Mouse (Mus musculus): ENCODE results near the gene Adrb1. TPM values are rescaled to one million over a fixed set of nuclear protein-coding genes. Genes with fewer than 3 reads are reported as not detected.

Gene Adrb1
- polyA plus RNA-seq, 1 experiment from 2014 or later = 1.7 TPM

DNA sequence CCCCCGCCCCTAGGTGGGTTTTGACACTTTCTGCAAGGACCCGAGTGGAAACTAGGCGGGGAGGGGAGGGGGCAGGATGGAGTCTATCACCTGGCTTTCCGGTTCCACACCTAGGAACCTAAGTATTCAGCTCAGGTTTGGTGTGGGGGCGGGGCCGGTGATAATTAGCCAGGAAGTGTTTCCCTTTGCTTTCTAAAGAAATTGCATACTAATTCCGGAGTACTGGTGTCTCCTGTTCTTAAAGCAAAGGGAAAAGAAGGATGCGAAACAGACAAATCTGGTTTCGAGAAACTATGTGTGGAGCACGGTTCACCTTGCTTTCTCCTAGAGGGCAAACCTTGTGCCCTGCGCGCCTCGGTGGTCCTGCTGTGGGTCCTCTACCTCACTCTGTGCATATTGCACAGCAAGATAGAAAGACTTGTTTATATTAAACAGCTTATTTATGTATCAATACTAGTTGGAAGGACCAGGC is 2.2 kb downstream of the Adrb1 start:
- no peaks in the 10 kb centered on the region for H3K36me3 ChIP-seq (ENCODE audit: control insufficient read depth, insufficient read depth, low read length)
- H3K9me3 ChIP-seq (ENCODE audit: control insufficient read depth, low read length) = no peaks in the 10 kb centered on the region
- DNase-seq (ENCODE audit: low spot score) = no peak
- H3K27me3 ChIP-seq (replicated peaks; ENCODE audit: control insufficient read depth, insufficient read depth, low read length) = peaks cover 75% of the 10 kb centered on the region
- H3K9ac ChIP-seq (ENCODE audit: low read depth, low read length) = no peak overlapping the region
- H3K27ac ChIP-seq (replicated peaks; ENCODE audit: low read depth, low read length) = no peak overlapping the region
- peaks cover 21% of the 10 kb centered on the region for H3K4me1 ChIP-seq (ENCODE audit: control insufficient read depth, insufficient read depth, low read length)
- no peak for ATAC-seq (ENCODE audit: low read depth)
- peak overlapping the region; percentile 57 for H3K4me3 ChIP-seq (ENCODE audit: low read depth, low read length)
- H3K4me2 ChIP-seq (ENCODE audit: low read depth, low read length) = peak overlapping the region; percentile 77
- WGBS = 7% methylated on average over 11 of the region's 13 CpGs

GRCm38 (mm10) chr19:56727170-56727877 is 5.3 kb downstream of the Adrb1 start:
- no peak overlapping the region for H3K9ac ChIP-seq (ENCODE audit: low read depth, low read length)
- 47% methylated on average over 14 of the region's 14 CpGs for WGBS

GRCm38 (mm10) chr19:56734033-56734572 is 12.1 kb downstream of the Adrb1 start:
- H3K4me1 ChIP-seq (ENCODE audit: control insufficient read depth, insufficient read depth, low read length) = no peaks in the 10 kb centered on the region
- ATAC-seq (ENCODE audit: low read depth) = no peak
- H3K4me3 ChIP-seq (ENCODE audit: low read depth, low read length) = no peak overlapping the region
- no peaks in the 10 kb centered on the region for H3K9me3 ChIP-seq (ENCODE audit: control insufficient read depth, low read length)
- H3K27ac ChIP-seq (replicated peaks; ENCODE audit: low read depth, low read length) = no peak overlapping the region
- H3K36me3 ChIP-seq (ENCODE audit: control insufficient read depth, insufficient read depth, low read length) = no peaks in the 10 kb centered on the region
- H3K9ac ChIP-seq (ENCODE audit: low read depth, low read length) = no peak overlapping the region
- no peak for DNase-seq (ENCODE audit: low spot score)
- no peak overlapping the region for H3K4me2 ChIP-seq (ENCODE audit: low read depth, low read length)
- H3K27me3 ChIP-seq (replicated peaks; ENCODE audit: control insufficient read depth, insufficient read depth, low read length) = no peaks in the 10 kb centered on the region
- WGBS = 56% methylated on average over 7 of the region's 7 CpGs

More at GRCm38 (mm10) chr19:56727170-56727877, 5.3 kb downstream of the Adrb1 start:
- ATAC-seq (ENCODE audit: low read depth) (no peak), DNase-seq (ENCODE audit: low spot score) (peak; percentile 85)
- Histone ChIP-seq H3K4me1 (ENCODE audit: control insufficient read depth, insufficient read depth, low read length) (peaks cover 14% of the 10 kb centered on the region), H3K27ac (replicated peaks; ENCODE audit: low read depth, low read length) (no peak overlapping the region), H3K4me2 (ENCODE audit: low read depth, low read length) (no peak overlapping the region), H3K27me3 (replicated peaks; ENCODE audit: control insufficient read depth, insufficient read depth, low read length) (peaks cover 46% of the 10 kb centered on the region), H3K4me3 (ENCODE audit: low read depth, low read length) (no peak overlapping the region), H3K36me3 (ENCODE audit: control insufficient read depth, insufficient read depth, low read length) (no peaks in the 10 kb centered on the region), H3K9me3 (ENCODE audit: control insufficient read depth, low read length) (no peaks in the 10 kb centered on the region)

DNA sequence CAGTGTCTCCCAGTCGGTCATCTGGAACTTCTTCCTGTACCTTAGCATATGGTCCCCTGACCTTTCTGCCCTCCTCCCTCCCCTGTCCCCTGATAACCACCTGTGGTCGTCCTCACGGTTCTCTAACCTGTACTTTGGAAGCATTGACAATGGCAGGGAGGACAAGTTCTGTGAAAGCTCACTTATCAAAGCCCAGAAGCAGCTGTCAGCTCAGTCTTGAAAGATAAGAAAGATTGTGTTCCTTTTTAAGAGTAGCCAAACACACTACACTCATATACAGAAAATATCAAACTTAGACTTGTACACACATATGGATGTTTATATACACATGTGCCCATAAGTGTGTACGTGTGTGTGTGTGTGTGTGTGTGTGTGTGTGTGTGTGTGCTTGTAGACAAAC is 13.7 kb downstream of the Adrb1 start:
- Histone ChIP-seq H3K4me2 (ENCODE audit: low read depth, low read length) (no peak overlapping the region), H3K9me3 (ENCODE audit: control insufficient read depth, low read length) (no peaks in the 10 kb centered on the region), H3K36me3 (ENCODE audit: control insufficient read depth, insufficient read depth, low read length) (no peaks in the 10 kb centered on the region), H3K9ac (ENCODE audit: low read depth, low read length) (no peak overlapping the region), H3K27me3 (replicated peaks; ENCODE audit: control insufficient read depth, insufficient read depth, low read length) (no peaks in the 10 kb centered on the region), H3K27ac (replicated peaks; ENCODE audit: low read depth, low read length) (no peak overlapping the region), H3K4me1 (ENCODE audit: control insufficient read depth, insufficient read depth, low read length) (no peaks in the 10 kb centered on the region), H3K4me3 (ENCODE audit: low read depth, low read length) (no peak overlapping the region)
- no peak for ATAC-seq (ENCODE audit: low read depth)
- no peak for DNase-seq (ENCODE audit: low spot score)
- WGBS = 47% methylated on average over 4 of the region's 4 CpGs

GRCm38 (mm10) chr19:56736287-56736686 is 14.3 kb downstream of the Adrb1 start:
- no peak for DNase-seq (ENCODE audit: low spot score)
- ATAC-seq (ENCODE audit: low read depth) = no peak
- no peaks in the 10 kb centered on the region for H3K9me3 ChIP-seq (ENCODE audit: control insufficient read depth, low read length)
- H3K27me3 ChIP-seq (replicated peaks; ENCODE audit: control insufficient read depth, insufficient read depth, low read length) = no peaks in the 10 kb centered on the region
- H3K4me3 ChIP-seq (ENCODE audit: low read depth, low read length) = no peak overlapping the region
- H3K27ac ChIP-seq (replicated peaks; ENCODE audit: low read depth, low read length) = no peak overlapping the region
- H3K4me1 ChIP-seq (ENCODE audit: control insufficient read depth, insufficient read depth, low read length) = no peaks in the 10 kb centered on the region
- WGBS = 59% methylated on average over 5 of the region's 5 CpGs
- H3K4me2 ChIP-seq (ENCODE audit: low read depth, low read length) = no peak overlapping the region
- H3K36me3 ChIP-seq (ENCODE audit: control insufficient read depth, insufficient read depth, low read length) = no peaks in the 10 kb centered on the region
- no peak overlapping the region for H3K9ac ChIP-seq (ENCODE audit: low read depth, low read length)

- no peak for ATAC-seq (ENCODE audit: low read depth)
- 64% methylated on average over 7 of the region's 7 CpGs for WGBS
- Histone ChIP-seq H3K4me1 (ENCODE audit: control insufficient read depth, insufficient read depth, low read length) (peaks cover 14% of the 10 kb centered on the region; the same call in 1 of the 2 replicates), H3K9ac (ENCODE audit: low read depth, low read length) (no peak overlapping the region), H3K27ac (replicated peaks; ENCODE audit: low read depth, low read length) (no peak overlapping the region), H3K27me3 (replicated peaks; ENCODE audit: control insufficient read depth, insufficient read depth, low read length) (no peaks in the 10 kb centered on the region), H3K9me3 (ENCODE audit: control insufficient read depth, low read length) (no peaks in the 10 kb centered on the region), H3K36me3 (ENCODE audit: control insufficient read depth, insufficient read depth, low read length) (no peaks in the 10 kb centered on the region), H3K4me3 (ENCODE audit: low read depth, low read length) (no peak overlapping the region), H3K4me2 (ENCODE audit: low read depth, low read length) (no peak overlapping the region)
- no peak for DNase-seq (ENCODE audit: low spot score)
Measured at GRCm38 (mm10) chr19:56745061-56745460, 23.1 kb downstream of the Adrb1 start.

- H3K27me3 ChIP-seq (replicated peaks; ENCODE audit: control insufficient read depth, insufficient read depth, low read length) = no peaks in the 10 kb centered on the region
- H3K4me1 ChIP-seq (ENCODE audit: control insufficient read depth, insufficient read depth, low read length) = peaks cover 15% of the 10 kb centered on the region; the same call in 1 of the 2 replicates
- H3K9me3 ChIP-seq (ENCODE audit: control insufficient read depth, low read length) = no peaks in the 10 kb centered on the region
- no peak for DNase-seq (ENCODE audit: low spot score)
- 68% methylated on average over 6 of the region's 6 CpGs for WGBS
- no peak overlapping the region for H3K27ac ChIP-seq (replicated peaks; ENCODE audit: low read depth, low read length)
- no peak overlapping the region for H3K4me2 ChIP-seq (ENCODE audit: low read depth, low read length)
- no peaks in the 10 kb centered on the region for H3K36me3 ChIP-seq (ENCODE audit: control insufficient read depth, insufficient read depth, low read length)
- no peak for ATAC-seq (ENCODE audit: low read depth)
- no peak overlapping the region for H3K9ac ChIP-seq (ENCODE audit: low read depth, low read length)
- no peak overlapping the region for H3K4me3 ChIP-seq (ENCODE audit: low read depth, low read length)
Measured at GRCm38 (mm10) chr19:56745528-56745927, 23.5 kb downstream of the Adrb1 start.

DNA sequence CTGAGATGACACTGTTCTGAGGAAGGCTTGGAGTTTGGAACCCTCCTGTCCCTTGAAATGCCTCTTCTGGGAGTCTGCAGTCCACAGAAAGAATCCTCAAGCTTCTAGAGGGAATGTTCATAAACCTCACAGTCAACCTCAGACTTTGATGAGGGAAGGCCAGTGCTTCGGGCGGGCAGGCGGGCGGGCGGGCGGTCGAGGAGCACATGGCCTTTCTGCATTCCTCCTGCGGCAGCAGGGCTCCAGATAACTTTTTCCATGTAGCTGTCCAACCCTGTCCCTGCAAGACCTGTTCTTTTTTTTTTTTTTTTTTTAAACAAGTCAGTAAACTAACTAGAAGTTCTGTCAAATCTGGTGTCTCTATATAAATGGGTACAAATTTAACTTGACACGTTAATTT is 24.6 kb downstream of the Adrb1 start:
- Histone ChIP-seq H3K4me3 (ENCODE audit: low read depth, low read length) (no peak overlapping the region), H3K36me3 (ENCODE audit: control insufficient read depth, insufficient read depth, low read length) (no peaks in the 10 kb centered on the region), H3K4me1 (ENCODE audit: control insufficient read depth, insufficient read depth, low read length) (peaks cover 15% of the 10 kb centered on the region; the same call in 1 of the 2 replicates), H3K4me2 (ENCODE audit: low read depth, low read length) (no peak overlapping the region), H3K9me3 (ENCODE audit: control insufficient read depth, low read length) (no peaks in the 10 kb centered on the region), H3K27ac (replicated peaks; ENCODE audit: low read depth, low read length) (no peak overlapping the region), H3K9ac (ENCODE audit: low read depth, low read length) (no peak overlapping the region), H3K27me3 (replicated peaks; ENCODE audit: control insufficient read depth, insufficient read depth, low read length) (no peaks in the 10 kb centered on the region)
- 93% methylated on average over 9 of the region's 9 CpGs for WGBS
- no peak for DNase-seq (ENCODE audit: low spot score)
- ATAC-seq (ENCODE audit: low read depth) = no peak

DNA sequence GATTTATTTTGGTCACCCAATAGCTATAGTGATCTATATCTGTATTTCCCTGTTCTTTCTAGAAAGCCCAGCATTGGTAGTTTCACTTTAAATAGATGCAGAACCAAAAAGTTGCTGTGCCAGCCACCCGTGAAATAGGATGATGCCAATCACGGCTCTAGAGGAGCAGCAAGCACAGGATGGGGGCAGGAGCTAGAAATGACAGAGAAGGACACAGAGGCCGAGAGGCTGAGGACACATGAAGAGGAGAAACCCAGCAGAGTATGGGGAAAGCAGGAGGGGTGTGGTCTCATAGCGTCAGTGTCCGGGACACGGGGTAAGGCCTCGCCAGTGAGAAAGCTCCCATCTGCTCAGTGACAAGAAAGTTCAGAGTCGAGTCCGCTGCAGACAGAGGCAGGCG is 25.9 kb downstream of the Adrb1 start:
- H3K27me3 ChIP-seq (replicated peaks; ENCODE audit: control insufficient read depth, insufficient read depth, low read length) = no peaks in the 10 kb centered on the region
- no peaks in the 10 kb centered on the region for H3K9me3 ChIP-seq (ENCODE audit: control insufficient read depth, low read length)
- H3K36me3 ChIP-seq (ENCODE audit: control insufficient read depth, insufficient read depth, low read length) = no peaks in the 10 kb centered on the region
- no peak overlapping the region for H3K9ac ChIP-seq (ENCODE audit: low read depth, low read length)
- no peak overlapping the region for H3K27ac ChIP-seq (replicated peaks; ENCODE audit: low read depth, low read length)
- ATAC-seq (ENCODE audit: low read depth) (no peak), DNase-seq (ENCODE audit: low spot score) (no peak)
- no peak overlapping the region for H3K4me2 ChIP-seq (ENCODE audit: low read depth, low read length)
- peaks cover 15% of the 10 kb centered on the region; the same call in 1 of the 2 replicates for H3K4me1 ChIP-seq (ENCODE audit: control insufficient read depth, insufficient read depth, low read length)
- 80% methylated on average over 10 of the region's 10 CpGs for WGBS
- H3K4me3 ChIP-seq (ENCODE audit: low read depth, low read length) = no peak overlapping the region

Data from embryonic facial prominence, embryonic 14.5 days (tissue).